Mouse (Mus musculus) forelimb bud, embryonic 11.5 days (tissue): ENCODE results near the gene Foxa3.
"Not testable (repeated sequence)": the region's sequence is repeated elsewhere in the genome, so short reads cannot be mapped to it uniquely, and the experiment has no call there.

ENCODE experiments used
- DNase-seq: peaks from one replicate; pipeline ENCODE4 v3.0.0-alpha.2; 2012; ENCODE audit warnings: low read depth, low spot score

Foxa3 gene

DNA sequence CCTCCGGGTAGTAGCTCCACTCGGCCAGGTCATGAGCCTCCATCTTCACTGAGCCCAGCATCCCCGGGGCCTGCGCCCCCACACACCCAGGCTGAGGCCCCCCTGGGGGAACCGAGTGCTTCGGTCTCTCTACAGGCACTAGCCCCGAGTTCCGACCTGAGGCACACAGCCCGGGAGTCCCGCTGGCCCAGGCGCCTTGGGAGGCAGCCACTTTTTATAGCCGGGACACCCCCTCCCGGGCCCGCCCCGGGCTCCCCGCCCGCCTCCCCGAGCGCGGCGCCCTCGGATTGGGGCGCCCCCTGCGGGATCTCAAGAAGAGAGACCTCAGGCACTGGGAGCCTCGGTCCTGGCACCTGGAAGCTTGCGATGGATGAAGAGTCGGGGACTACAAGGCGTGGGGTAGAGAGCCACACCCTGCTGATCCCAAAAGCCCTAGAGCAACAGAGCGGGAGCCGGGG is at the start of gene Foxa3:
TSS of gene Foxa3 (minus strand) at position 182 of the 458 bp plus-strand sequence.
- no peak for DNase-seq

DNA sequence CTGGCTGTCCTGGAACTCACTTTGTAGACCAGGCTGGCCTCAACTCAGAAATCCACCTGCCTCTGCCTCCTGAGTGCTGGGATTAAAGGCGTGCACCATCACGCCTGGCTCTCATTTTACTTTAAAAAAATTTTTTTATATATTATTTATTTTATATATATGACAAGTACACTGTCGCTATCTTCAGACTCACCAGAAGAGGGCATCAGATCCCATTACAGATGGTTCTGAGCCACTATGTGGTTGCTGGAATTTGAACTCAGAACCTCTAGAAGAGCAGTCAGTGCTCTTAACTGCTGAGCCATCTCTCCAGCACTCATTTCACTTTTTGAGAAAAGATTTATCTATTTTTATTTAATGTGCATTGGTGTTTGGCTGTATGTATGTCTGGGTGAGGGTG is 47.7 kb upstream of the Foxa3 start:
- not testable (repeated sequence) for DNase-seq

DNA sequence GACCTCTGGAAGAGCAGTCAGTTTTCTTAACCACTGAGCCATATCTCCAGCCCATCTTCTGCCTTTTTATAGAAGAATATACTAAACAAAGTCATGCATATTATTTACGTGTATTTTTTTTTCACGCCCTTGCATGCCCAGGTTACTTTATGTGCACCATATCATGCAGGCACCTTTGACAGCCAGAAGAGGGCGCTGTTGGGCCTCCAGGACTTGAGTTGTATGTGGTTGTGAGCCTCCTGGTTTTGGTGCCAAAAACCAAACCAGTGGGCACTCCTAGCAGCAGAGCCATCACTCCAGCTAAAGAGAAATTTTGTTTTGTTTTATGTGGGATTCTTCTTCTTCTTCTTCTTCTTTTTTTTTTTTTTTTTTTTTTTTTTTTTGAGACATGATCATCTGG is 46.2 kb upstream of the Foxa3 start:
- no peak for DNase-seq

DNA sequence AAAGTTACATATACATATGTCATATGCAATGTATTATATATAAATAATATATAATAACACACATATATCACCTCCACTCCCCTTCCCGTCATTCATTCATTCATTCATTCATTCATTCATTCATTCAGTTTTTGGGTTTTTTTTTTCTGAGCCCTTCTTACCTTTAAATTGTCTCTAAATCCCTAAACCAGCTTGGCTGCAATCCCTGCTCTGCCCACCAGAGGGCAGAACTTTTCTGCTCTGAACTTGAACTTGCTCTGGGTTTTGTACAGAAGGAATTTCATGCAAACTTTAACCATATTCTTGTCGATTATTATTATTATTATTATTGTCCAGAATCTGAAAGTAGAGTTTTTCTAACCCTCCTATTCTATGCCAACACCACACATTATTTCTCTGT is 45.4 kb upstream of the Foxa3 start:
- DNase-seq = peak; percentile 80

DNA sequence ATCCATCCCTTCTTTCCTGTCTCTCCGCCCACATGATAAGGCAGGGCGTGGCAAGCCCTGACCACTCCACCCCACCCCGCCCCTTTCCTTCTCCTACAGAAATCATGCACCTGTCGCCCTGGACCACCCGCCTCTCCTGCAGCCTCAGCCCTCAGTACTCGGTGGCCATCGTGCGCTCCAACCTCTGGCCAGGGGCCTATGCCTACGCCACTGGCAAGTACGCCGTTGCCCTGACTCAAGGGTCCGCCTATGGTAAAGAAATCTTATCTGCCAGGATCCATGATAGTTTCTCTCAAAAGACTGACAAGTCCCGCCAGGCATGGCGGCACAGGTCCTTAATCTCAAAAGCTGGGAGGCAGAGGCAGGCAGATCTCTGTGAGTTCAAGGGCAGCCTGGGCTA is 44.6 kb upstream of the Foxa3 start:
- DNase-seq = no peak

DNA sequence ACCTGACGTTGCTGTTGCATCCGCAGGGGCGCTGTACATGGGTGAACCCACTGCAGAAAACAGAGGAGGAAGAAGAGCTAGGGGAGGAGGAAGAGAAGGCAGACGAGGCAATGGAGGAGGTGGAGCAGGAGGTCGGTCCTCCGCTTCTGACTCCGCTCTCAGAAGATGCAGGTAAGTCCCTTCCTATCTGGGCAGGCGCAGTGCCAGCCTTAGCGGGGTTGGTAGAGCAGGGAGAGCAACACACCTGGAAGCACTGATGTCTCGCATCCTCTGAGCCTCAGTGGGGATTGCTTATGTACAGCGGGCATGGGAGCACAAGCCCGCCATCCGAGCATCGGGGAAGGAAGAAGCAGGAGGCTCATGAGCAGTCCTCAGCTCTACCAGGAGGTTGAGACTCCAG is 43.7 kb upstream of the Foxa3 start:
- DNase-seq = no peak

DNA sequence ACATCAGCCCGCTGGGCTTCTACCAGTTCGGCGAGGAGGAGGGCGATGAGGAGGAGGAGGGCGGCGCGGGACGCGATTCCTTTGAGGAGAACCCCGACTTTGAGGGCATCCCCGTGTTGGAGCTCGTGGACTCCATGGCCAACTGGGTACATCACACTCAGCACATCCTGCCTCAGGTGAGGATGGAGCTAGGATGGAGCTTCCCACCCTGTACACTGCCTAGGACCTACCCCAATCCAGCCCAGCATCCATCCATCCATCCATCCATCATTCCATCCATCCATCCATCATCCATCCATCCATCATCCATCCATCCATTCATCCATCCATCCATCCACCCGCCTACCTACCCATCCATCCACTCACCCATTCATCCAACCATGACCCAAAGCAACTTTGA is 42.6 kb upstream of the Foxa3 start:
- no peak for DNase-seq

DNA sequence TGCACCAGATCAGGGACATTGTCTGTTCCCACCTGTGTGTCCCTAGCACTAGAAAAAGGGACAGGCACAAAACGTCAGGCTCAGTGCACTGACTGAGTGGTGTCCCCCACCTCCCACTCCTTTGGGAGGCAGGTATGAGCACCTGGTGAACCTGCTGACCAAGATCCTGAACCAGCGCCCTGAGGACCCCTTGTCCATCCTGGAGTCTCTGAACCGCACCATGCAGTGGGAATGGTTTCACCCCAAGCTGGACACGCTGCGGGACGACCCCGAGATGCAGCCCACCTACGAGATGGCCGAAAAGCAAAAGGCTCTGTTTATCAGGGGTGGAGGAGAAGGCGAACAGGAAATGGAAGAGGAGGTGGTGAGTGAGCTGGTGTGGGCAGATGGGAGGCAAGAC is 34.1 kb upstream of the Foxa3 start:
- no peak for DNase-seq

DNA sequence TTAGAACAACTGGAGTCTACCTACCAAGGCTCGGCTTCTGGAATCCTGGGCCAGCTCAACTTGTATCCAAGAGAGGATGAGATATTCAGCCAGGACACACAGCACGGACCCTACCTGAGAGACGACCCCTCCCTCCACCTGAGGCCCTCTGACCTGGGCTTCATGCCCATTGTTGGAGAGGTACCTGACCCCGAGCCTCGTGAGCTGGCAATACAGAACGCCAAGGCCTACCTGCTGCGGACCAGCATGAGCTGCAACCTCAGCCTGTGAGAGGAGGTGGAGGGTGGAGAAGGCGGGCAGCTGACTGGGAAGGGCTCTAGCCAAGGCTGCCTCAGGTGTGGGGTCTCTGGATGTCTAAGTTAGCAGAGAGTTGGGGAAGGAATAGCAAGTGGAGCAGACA is 31.8 kb upstream of the Foxa3 start:
- DNase-seq = no peak

DNA sequence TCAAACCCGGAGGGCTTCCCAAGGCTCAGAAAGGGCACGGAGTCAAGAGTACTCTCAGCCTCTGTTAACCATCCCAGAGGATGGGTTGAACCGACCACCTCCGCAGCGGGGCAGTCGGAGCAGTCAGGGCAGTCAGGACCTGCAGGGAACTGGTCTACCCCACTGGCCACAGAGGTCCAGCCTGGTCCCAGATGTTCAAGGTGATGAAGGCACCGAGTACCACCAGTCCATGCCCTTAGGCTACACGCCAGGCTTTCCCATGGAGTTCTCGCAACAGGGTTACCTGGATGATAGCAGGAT is 31.4 kb upstream of the Foxa3 start:
- DNase-seq = no peak

DNA sequence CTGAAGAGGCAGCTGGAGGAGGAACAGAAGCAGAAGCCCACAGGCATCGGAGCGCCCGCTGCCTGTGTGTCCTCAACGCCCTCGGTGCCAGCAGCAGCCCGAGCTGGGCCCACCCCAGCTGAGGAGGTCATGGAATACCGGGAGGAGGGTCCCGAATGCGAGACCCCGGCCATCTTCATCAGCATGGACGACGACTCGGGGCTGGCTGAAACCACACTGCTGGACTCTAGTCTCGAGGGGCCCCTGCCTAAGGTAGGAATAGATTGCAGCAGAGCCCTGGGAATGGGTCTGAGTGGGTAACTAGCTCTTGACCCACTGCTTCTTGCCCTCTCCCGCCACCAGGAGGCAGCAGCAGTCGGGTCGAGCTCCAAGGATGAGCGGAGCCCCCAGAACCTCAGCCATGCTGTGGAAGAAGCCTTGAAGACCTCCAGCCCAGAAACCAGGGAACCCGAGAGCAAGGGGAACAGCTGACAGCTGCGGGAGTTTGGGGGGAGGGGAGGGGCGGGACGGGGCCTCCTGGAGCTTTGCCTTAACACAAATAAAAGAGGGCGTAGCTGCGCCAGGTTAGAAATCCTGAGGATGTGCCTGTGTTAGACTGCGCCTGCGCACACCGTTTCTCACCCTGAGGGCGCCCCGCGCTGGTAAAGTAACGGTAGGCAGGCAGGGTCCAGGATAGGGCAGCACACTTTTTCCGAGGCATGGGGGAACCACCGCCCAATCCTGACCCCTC is 30.9 kb upstream of the Foxa3 start, which contains the start of gene Rsph6a:
TSS of gene Rsph6a (plus strand) at position 644 of the 730 bp plus-strand sequence.
- peak; percentile 64 for DNase-seq

DNA sequence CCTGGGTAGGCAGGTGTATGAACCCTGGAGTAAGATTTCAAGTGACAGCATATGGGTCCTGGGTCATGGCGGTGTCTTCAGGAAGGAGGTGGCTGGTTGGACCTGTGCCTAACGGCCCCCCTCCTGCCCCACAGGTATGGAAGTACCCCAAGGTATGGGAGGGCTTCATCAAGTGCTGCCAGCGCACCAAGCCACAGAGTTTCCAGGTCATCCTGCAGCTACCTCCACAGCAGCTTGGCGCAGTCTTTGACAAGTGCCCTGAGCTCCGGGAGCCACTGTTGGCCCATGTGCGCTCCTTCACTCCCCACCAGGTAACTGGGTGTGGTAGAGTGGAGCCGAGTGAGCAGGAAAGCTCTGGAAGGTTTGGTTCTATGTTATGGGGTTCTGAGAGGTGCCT is 29.8 kb upstream of the Foxa3 start:
- DNase-seq = no peak

DNA sequence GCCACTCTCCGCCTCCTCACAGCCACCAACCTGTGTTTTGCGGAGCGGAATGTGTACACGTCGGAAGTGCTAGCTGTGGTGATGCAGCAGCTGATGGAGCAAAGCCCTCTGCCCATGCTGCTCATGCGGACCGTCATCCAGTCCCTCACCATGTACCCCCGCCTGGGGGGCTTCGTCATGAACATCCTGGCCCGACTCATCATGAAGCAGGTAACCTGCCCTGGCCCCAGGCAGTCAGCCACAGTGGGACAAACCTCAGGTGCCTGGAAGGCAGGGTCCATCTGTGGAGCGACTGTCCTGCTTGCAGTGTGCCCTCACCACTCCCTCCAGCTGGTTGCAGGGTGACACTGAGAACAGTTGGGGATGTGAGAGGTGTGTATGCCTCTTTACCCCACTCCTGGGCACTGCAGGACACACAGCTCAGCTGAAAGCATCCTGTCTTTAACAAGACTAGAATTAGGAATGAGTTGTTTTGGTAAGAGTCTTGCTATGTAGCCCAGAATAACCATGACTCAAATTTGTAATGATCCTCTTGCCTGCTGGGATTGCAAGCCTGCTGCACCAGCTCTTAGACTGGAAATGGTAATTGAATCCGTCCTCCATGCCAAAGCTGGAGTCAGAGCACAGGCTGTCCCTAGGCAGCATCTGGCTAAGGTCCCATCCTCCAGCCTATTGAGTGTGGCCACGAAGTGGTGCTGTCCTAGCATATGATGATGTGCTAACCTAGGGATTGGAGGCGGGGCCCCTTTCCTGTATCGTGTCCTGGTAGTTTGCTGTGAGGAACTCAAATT is 29.2 kb upstream of the Foxa3 start:
- no peak for DNase-seq

DNA sequence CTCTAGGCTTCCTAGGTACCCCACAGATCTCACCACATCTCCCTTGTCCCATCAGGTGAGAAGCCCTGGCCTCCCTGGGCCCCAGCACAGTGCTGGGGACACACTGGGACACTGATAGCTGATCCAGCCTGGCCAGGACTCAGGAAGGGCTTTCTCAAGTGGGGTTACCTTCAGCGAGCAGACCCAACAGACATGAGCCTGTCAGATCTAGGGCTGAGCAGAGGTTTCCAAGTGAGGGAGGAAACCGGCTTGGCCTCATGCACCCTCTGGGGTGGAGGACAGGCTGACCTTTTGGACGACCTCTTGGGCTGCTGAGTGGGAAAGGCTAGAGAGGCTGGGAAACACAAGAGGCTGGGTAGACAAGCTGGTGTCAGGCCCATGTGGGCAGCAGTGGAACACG is 27.8 kb upstream of the Foxa3 start:
- no peak for DNase-seq

DNA sequence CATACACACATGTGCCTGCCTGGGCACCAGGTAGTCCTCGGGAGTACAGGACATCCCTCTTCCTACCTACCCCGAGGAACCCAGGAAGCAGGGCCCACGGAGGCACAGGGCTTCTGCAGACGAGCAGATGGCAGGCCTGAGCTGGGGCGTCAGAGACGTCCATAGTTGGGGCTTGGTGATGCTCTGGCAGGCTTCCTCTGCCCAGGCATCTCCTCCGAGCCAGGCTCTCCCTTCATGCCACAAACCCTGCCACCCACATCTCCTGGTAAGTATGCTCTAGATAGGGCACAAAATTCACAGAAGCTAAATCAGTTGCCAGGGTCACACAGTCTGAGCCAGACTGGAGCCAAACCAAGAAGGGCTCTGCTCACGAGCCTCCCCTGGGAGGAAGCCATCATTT is 26.8 kb upstream of the Foxa3 start:
- DNase-seq = no peak

DNA sequence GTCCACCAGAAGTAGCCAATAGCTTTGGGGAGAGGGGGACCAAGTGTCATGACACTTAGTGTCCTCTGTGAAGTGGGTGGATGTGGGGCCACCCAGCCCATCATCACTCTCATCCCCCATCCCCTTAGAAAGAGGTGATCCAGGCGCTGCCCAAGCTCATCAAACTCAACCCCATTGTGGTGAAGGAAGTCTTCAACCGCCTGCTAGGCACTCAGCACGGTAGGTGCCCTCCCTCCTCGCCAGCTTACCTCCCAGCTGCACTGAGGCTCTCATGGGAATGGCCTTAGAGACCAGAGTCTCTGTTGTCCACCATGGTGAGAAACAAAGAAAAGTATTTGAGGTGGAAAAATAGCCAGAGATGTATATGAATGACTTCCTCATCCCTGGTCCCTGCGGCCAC is 25.9 kb upstream of the Foxa3 start:
- DNase-seq = no peak

DNA sequence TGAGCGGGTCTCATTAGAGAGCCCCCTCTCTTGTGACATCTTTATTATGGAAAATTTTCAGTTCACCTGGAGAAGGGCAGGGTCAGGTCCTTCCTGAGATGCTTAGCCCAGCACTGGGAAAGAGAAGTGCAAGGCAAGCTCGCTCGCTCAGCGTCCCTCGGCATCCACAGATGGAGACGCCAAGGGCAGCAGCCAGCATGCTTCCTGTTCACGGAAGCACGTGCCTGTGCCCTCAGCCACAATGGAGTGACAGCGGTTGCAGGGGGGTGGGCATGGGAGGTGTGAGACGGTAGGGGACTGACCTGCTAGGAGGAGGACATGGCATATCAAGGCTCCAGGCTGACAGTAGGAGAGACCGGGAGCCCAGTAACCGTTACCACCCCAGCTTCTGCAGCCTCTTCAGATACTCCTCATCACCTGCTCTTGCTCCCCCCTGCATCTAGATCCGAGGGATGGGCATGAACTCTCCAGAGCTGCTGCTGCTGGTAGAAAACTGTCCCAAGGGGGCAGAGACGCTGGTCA is 24.7 kb upstream of the Foxa3 start:
- no peak for DNase-seq

DNA sequence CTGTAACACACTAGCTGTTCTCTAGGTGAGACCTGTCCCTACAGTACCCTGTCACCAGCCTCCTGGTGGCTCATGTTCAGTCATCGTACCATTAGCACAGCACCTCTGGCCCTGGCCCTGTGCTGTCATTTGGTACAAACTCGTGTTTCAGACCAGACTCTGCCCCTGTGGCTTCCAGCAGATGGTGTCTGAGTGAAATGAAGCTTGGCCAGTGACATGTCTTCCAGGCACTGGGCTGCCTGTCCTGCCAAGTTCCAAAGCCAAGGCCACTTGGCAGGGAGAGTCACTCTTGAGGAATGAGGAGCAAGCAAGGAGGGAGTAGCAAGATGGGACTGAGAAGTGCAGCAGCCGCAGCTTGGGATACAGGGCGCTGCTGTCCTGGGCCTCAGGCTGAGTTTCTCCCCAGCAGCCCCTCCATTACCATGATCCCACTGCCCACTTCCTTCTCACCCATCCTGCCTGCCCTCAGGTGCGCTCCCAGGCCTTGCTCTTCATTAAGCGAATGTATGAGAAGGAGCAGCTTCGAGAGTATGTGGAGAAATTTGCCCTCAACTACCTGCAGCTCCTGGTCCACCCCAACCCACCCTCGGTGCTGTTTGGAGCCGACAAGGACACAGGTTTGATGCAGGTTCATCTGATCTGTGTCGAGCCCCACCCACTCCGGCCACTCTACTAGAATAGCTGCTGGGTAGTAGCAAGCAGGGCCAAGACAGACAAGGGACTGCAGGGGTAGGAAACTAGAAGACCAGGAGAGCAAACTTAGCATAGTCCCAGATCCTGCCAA is 23.1 kb upstream of the Foxa3 start:
- no peak for DNase-seq

DNA sequence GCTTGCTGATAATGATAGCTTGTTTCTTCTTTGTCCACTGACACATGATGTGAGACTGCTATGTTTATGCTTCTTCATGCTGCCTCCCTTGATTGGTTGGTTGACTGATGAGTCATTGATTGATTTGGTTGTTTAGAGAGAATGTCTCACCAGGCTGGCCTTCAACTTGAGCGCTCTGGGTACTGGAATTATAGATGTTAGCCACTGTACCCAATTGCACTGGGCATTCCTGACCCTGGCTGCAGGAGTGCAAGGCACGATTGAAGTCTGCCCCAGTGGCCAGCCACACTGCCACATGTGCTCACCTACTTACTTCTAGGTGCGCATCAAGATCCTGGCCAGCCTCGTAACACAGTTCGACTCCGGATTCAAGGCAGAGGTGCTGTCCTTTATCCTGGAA is 21.3 kb upstream of the Foxa3 start:
- no peak for DNase-seq

DNA sequence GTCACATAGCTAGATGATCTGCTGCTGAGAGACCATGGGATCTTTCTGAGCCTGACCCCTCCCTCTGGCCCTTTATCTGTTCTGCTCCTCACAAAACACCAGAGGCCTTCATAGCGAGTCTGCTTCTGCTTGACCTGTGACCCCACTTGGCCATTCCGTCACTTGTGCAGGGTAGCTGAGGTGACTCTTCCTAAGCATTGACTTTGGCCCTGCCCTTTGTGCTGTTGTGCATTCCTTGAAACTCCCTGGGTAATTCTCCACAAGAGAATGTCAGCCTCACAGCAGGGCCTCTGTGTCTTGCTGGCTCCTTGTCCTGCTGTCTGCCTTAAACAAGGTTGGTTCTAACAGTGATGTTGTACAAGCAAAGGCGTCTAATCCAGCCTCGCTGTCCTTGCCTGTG is 8.3 kb upstream of the Foxa3 start:
- DNase-seq = no peak

DNA sequence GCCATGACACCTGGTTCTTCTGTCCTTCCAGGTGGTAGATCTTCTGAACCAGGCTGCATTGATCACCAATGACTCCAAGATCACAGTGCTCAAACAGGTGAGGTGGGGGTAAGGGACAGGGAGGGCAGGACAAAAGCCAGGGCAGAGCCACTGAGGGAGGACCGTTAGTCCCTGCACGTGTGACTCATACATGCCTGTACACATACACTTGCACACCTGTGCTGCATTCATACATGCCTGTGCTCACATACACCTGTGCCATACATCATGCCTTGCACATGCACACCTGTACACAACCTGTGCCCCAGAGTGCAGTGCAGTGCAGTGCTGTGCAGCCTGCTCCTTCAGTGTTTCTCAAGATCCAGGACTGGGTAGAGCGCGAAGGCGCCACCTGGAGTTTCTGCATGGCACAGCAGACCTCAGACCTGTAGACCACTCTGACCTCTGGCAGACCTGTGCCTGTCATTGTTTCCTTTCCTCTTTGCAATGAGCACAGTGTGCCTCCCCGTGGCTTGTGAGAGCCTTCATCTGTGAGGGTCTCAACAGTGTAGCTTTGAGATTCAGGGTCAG is 5.8 kb upstream of the Foxa3 start:
- peak; percentile 71 for DNase-seq

DNA sequence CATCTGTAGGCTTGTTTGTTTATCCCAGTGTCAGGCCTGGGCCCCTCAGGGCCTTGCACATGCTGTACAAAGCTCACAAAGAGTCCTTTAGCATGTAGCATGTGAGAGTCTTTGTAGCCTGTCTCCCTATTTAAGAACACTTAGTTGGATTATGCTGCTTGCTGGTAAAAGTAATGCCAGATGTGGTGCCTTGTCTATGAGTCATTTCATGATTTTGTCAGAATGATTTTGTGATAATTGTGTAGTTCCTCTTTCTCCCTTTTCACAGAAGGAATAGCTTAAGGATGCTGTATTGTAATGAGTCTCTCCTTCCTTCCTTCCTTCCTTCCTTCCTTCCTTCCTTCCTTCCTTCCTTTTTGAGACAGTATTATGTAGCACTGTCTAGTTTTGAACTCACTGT is 4.7 kb upstream of the Foxa3 start:
- no peak for DNase-seq
